Mouse (Mus musculus) lung, postnatal 0 days (tissue): ENCODE measurements around the gene Gm45844. TPM values are rescaled to one million over a fixed set of nuclear protein-coding genes. Genes with fewer than 3 reads are reported as not detected.
A peak's percentile ranks its signal among the peaks of the same experiment; 100 is the strongest.
"Not testable (repeated sequence)": the region's sequence is repeated elsewhere in the genome, so short reads cannot be mapped to it uniquely, and the experiment has no call there.

ENCODE experiments used
- ATAC-seq: fragments of 200-750 bp; cut with Nextera tagmentation; 2 replicates; pipeline ENCODE4 v1.8.0; 2017; ENCODE audit warnings: moderate library complexity
- DNase-seq: peaks from one replicate; pipeline ENCODE4 v3.0.0-alpha.2; 2016; ENCODE audit warnings: low spot score
- H3K27ac ChIP-seq: fragments of 300-500 bp; sonication (generic); 2 replicates; pipeline ENCODE4 v1.5.1; 2014; ENCODE audit warnings: antibody characterized with exemption, mild to moderate bottlenecking, low read length, mixed read lengths
- H3K27me3 ChIP-seq: fragments of 300-500 bp; sonication (generic); replicated peaks from 2 replicates; pipeline ENCODE4 v1.6.1; 2014; ENCODE audit warnings: low read length, mixed read lengths; ENCODE audit not compliant: insufficient read depth
- H3K36me3 ChIP-seq: fragments of 300-500 bp; sonication (generic); 2 replicates; pipeline ENCODE4 v1.6.1; 2014; ENCODE audit warnings: low read length, mixed read lengths; ENCODE audit not compliant: insufficient read depth
- H3K4me1 ChIP-seq: fragments of 300-500 bp; sonication (generic); 2 replicates; pipeline ENCODE4 v1.6.1; 2014; ENCODE audit warnings: antibody characterized with exemption, low read depth, low read length, mixed read lengths; ENCODE audit not compliant: insufficient read depth
- H3K4me2 ChIP-seq: fragments of 300-500 bp; sonication (generic); replicated peaks from 2 replicates; pipeline ENCODE4 v1.6.1; 2014; ENCODE audit warnings: low read depth, mild to moderate bottlenecking, low read length, moderate library complexity, mixed read lengths
- H3K4me3 ChIP-seq: fragments of 300-500 bp; sonication (generic); 2 replicates; pipeline ENCODE4 v1.5.1; 2014; ENCODE audit warnings: low read depth, low read length
- H3K9ac ChIP-seq: fragments of 300-500 bp; sonication (generic); replicated peaks from 2 replicates; pipeline ENCODE4 v1.6.1; 2014; ENCODE audit warnings: low read depth, mild to moderate bottlenecking
- H3K9me3 ChIP-seq: fragments of 300-500 bp; sonication (generic); 2 replicates; pipeline ENCODE4 v1.6.1; 2016; ENCODE audit warnings: low read length, mixed read lengths
- CTCF ChIP-seq: IDR thresholded peaks from 2 replicates; pipeline ENCODE4 v1.5.1; 2016; ENCODE audit warnings: antibody characterized with exemption, mild to moderate bottlenecking
- EP300 ChIP-seq: IDR thresholded peaks from 2 replicates; pipeline ENCODE4 v1.6.1; 2016; ENCODE audit warnings: antibody characterized with exemption, mild to moderate bottlenecking, control low read depth
- WGBS: fragments of 180-500 bp; shearing (Covaris S2); extraction: QIAGEN DNeasy Blood & Tissue Kit; methylation state at CpG from one replicate; pipeline ENCODE4 v1.1.7; 2014; 5-methylcytosine and 5-hydroxymethylcytosine counted together
- polyA plus RNA-seq: library from polyadenylated mRNA; unstranded; fragments of >200 nt; fragmentation: Nextera tagmentation; extraction: Ambion mirVana; gene quantifications from 2 replicates; pipeline ENCODE4 v1.2.1, GENCODE M21; 2015

The Gm45844 gene
- polyA plus RNA-seq: 1.7 and 1.8 TPM in 2 replicates

- ATAC-seq: peak; percentile 99
- H3K9ac ChIP-seq, H3K36me3 ChIP-seq, H3K4me1 ChIP-seq, H3K9me3 ChIP-seq, H3K27me3 ChIP-seq: not testable (repeated sequence)
- peak; percentile 91 for TF ChIP-seq CTCF
- WGBS: 34% methylated on average over 45 of the region's 45 CpGs
- Histone ChIP-seq H3K27ac (0 out of 2 replicates have a peak within 1 kb of the TSS, but pooled peaks have one; percentile 26), H3K4me2 (peak within 1 kb of the TSS; percentile 48), H3K4me3 (peak within 1 kb of the TSS; percentile 37)
- peak; percentile 54 for DNase-seq
Measured at GRCm38 (mm10) chr7:7277966-7278567, at the start of gene Gm45844. Gm45844 (minus strand) TSS chr7:7278289.

- TF ChIP-seq EP300 (no peak), CTCF (peak; percentile 70)
- H3K36me3 ChIP-seq: peaks cover 15% of the 10 kb centered on the region; the same call in 1 of the 2 replicates
- H3K4me2 ChIP-seq: no peak overlapping the region
- 75% methylated on average over 16 of the region's 16 CpGs for WGBS
- H3K27ac ChIP-seq: no peak overlapping the region
- ATAC-seq: no peak
- no peaks in the 10 kb centered on the region for H3K9me3 ChIP-seq
- H3K4me1 ChIP-seq: no peaks in the 10 kb centered on the region
- peak; percentile 24 for DNase-seq
- H3K4me3 ChIP-seq: no peak overlapping the region
- no peaks in the 10 kb centered on the region for H3K27me3 ChIP-seq
- no peak overlapping the region for H3K9ac ChIP-seq
Measured at GRCm38 (mm10) chr7:7295595-7295994, 17.5 kb upstream of the Gm45844 start.

GRCm38 (mm10) chr7:7281383-7281782 is 3.3 kb upstream of the Gm45844 start:
- no peak overlapping the region for H3K9ac ChIP-seq
- 75% methylated on average over 1 of the region's 1 CpGs for WGBS
- H3K4me2 ChIP-seq: no peak overlapping the region
- H3K9me3 ChIP-seq: no peaks in the 10 kb centered on the region
- H3K27ac ChIP-seq: no peak overlapping the region
- no peaks in the 10 kb centered on the region for H3K4me1 ChIP-seq
- H3K36me3 ChIP-seq: peaks cover 10% of the 10 kb centered on the region; the same call in 1 of the 2 replicates
- DNase-seq: peak; percentile 15
- no peaks in the 10 kb centered on the region for H3K27me3 ChIP-seq
- no peak for TF ChIP-seq CTCF
- TF ChIP-seq EP300: no peak
- ATAC-seq: no peak
- H3K4me3 ChIP-seq: no peak overlapping the region

- H3K4me1 ChIP-seq, H3K9ac ChIP-seq, H3K9me3 ChIP-seq, H3K36me3 ChIP-seq, H3K27ac ChIP-seq, H3K27me3 ChIP-seq: not testable (repeated sequence)
- H3K4me2 ChIP-seq: peak overlapping the region; percentile 48
- WGBS: 57% methylated on average over 24 of the region's 24 CpGs
- peak overlapping the region; percentile 37 for H3K4me3 ChIP-seq
- ATAC-seq: peak; percentile 40; the same call in 1 of the 2 replicates
- DNase-seq: peak; percentile 10
Measured at GRCm38 (mm10) chr7:7277556-7277955, 533 bp downstream of the Gm45844 start.

GRCm38 (mm10) chr7:7247228-7247627 is 30.9 kb downstream of the Gm45844 start, which contains the start of gene Vmn2r29:
Vmn2r29 (minus strand) TSS chr7:7247328.
- not testable (repeated sequence) for H3K27me3 ChIP-seq, H3K9ac ChIP-seq, ATAC-seq, DNase-seq, H3K36me3 ChIP-seq, H3K4me3 ChIP-seq, H3K4me2 ChIP-seq, H3K27ac ChIP-seq, H3K4me1 ChIP-seq, H3K9me3 ChIP-seq
- WGBS: no CpG with 5 or more reads among the region's 1 CpGs

GRCm38 (mm10) chr7:7209313-7210151 is 68.6 kb downstream of the Gm45844 start, which contains the start of gene Zfp772:
Zfp772 (minus strand) TSS chr7:7209998.
- H3K9me3 ChIP-seq, H3K36me3 ChIP-seq, H3K27me3 ChIP-seq, H3K4me1 ChIP-seq, H3K27ac ChIP-seq, ATAC-seq: not testable (repeated sequence)
- Histone ChIP-seq H3K4me3 (peak within 1 kb of the TSS; percentile 39), H3K4me2 (peak within 1 kb of the TSS; percentile 56), H3K9ac (peak within 1 kb of the TSS; percentile 39; the same call in 1 of the 2 replicates)
- DNase-seq: peak; percentile 40
- 3% methylated on average over 24 of the region's 24 CpGs for WGBS
